Mouse (Mus musculus) thymus, adult 2 months (tissue): Measurements from ENCODE around the gene C3.

ENCODE experiments used
- CTCF ChIP-seq: fragments of 200-500 bp; IDR thresholded peaks from 2 replicates; pipeline ENCODE4 v1.5.1; 2012; ENCODE audit warnings: mild to moderate bottlenecking, control low read depth, low read length, moderate library complexity, borderline replicate concordance; ENCODE audit not compliant: control insufficient read depth, poor library complexity, insufficient read depth; ENCODE audit errors: extremely low read depth
- POLR2A ChIP-seq: fragments of 200-500 bp; IDR thresholded peaks from 2 replicates; pipeline ENCODE4 v1.6.1; 2012; ENCODE audit warnings: mild to moderate bottlenecking, low read length, control low read depth, moderate library complexity; ENCODE audit not compliant: control insufficient read depth, poor library complexity, insufficient read depth; ENCODE audit errors: extremely low read depth

- no peak for TF ChIP-seq CTCF
- 0 out of 2 replicates have a peak, but pooled peaks have one; percentile 28 for TF ChIP-seq POLR2A
These were observed 21.5 kb upstream of the C3 start, which contains the start of gene Trip10 for GRCm38 (mm10) chr17:57249186-57250181.
